Mouse (Mus musculus): Measurements from ENCODE around the gene Krtap13. TPM values are rescaled to one million over a fixed set of nuclear protein-coding genes. Genes with fewer than 3 reads are reported as not detected.
"Not testable (repeated sequence)": the region's sequence is repeated elsewhere in the genome, so short reads cannot be mapped to it uniquely, and the experiment has no call there.

Gene Krtap13
- not detected in 2 replicates for polyA plus RNA-seq (2015; fragmentation: Nextera tagmentation; extraction: Ambion mirVana)

- H3K4me2 ChIP-seq (ENCODE audit: low read depth, low read length); H3K9me3 ChIP-seq (ENCODE audit: low read length); ATAC-seq; H3K9ac ChIP-seq (replicated peaks); H3K27me3 ChIP-seq (ENCODE audit: insufficient read depth, low read length); H3K4me3 ChIP-seq (ENCODE audit: low read depth, low read length); H3K27ac ChIP-seq (ENCODE audit: low read depth); DNase-seq; H3K36me3 ChIP-seq (replicated peaks; ENCODE audit: insufficient read depth, low read length); H3K4me1 ChIP-seq (ENCODE audit: insufficient read depth): not testable (repeated sequence)
- WGBS (ENCODE audit: insufficient replicate concordance) = 75% methylated on average over 3 of the region's 3 CpGs
These were observed at the start of gene Krtap13 for GRCm38 (mm10) chr16:88751535-88751934. Gene Krtap13 (minus strand): TSS chr16:88751635.

- Histone ChIP-seq H3K9me3 (ENCODE audit: low read length) (no peaks in the 10 kb centered on the region), H3K27ac (ENCODE audit: low read depth) (no peak overlapping the region), H3K4me1 (ENCODE audit: insufficient read depth) (no peaks in the 10 kb centered on the region), H3K27me3 (ENCODE audit: insufficient read depth, low read length) (no peaks in the 10 kb centered on the region), H3K9ac (replicated peaks) (no peak overlapping the region), H3K36me3 (replicated peaks; ENCODE audit: insufficient read depth, low read length) (no peaks in the 10 kb centered on the region), H3K4me3 (ENCODE audit: low read depth, low read length) (no peak overlapping the region), H3K4me2 (ENCODE audit: low read depth, low read length) (no peak overlapping the region)
- 65% methylated on average over 2 of the region's 2 CpGs for WGBS (ENCODE audit: insufficient replicate concordance)
- no peak for TF ChIP-seq CTCF (IDR thresholded peaks at IDR 0.05; ENCODE audit: low read depth)
- no peak for TF ChIP-seq EP300 (IDR thresholded peaks at IDR 0.05; ENCODE audit: low read depth)
- DNase-seq (no peak), ATAC-seq (no peak)
These were observed 35.4 kb upstream of the Krtap13 start for GRCm38 (mm10) chr16:88786786-88787185.

- WGBS (ENCODE audit: insufficient replicate concordance) = 80% methylated on average over 5 of the region's 6 CpGs
- no peak for ATAC-seq
These were observed 26.2 kb upstream of the Krtap13 start, which contains the start of gene Gm5965 for GRCm38 (mm10) chr16:88777596-88777995. Gene Gm5965 (plus strand): TSS chr16:88777896.

GRCm38 (mm10) chr16:88774106-88774505 lies 22.7 kb upstream of the Krtap13 start, which contains the start of gene 2310057N15Rik:
Gene 2310057N15Rik (minus strand): TSS chr16:88774206.
- TF ChIP-seq CTCF (IDR thresholded peaks at IDR 0.05; ENCODE audit: low read depth) (no peak), EP300 (IDR thresholded peaks at IDR 0.05; ENCODE audit: low read depth) (no peak)
- H3K9me3 ChIP-seq (ENCODE audit: low read length) = no peaks in the 10 kb centered on the region

More at GRCm38 (mm10) chr16:88777596-88777995, 26.2 kb upstream of the Krtap13 start, which contains the start of gene Gm5965:
- DNase-seq = no peak
- Histone ChIP-seq H3K27me3 (ENCODE audit: insufficient read depth, low read length) (no peaks in the 10 kb centered on the region), H3K4me3 (ENCODE audit: low read depth, low read length) (no peak within 1 kb of the TSS), H3K36me3 (replicated peaks; ENCODE audit: insufficient read depth, low read length) (no peaks in the 10 kb centered on the region), H3K4me2 (ENCODE audit: low read depth, low read length) (no peak within 1 kb of the TSS), H3K4me1 (ENCODE audit: insufficient read depth) (no peaks in the 10 kb centered on the region), H3K9ac (replicated peaks) (no peak within 1 kb of the TSS), H3K9me3 (ENCODE audit: low read length) (no peaks in the 10 kb centered on the region), H3K27ac (ENCODE audit: low read depth) (no peak within 1 kb of the TSS)
- TF ChIP-seq CTCF (IDR thresholded peaks at IDR 0.05; ENCODE audit: low read depth) (no peak), EP300 (IDR thresholded peaks at IDR 0.05; ENCODE audit: low read depth) (no peak)

GRCm38 (mm10) chr16:88758547-88758946 lies 7.1 kb upstream of the Krtap13 start, which contains the start of gene 2310034C09Rik:
Gene 2310034C09Rik (plus strand): TSS chr16:88758847.
- not testable (repeated sequence) for H3K4me2 ChIP-seq (ENCODE audit: low read depth, low read length); H3K27ac ChIP-seq (ENCODE audit: low read depth); H3K36me3 ChIP-seq (replicated peaks; ENCODE audit: insufficient read depth, low read length); H3K4me1 ChIP-seq (ENCODE audit: insufficient read depth); H3K9me3 ChIP-seq (ENCODE audit: low read length); ATAC-seq; H3K4me3 ChIP-seq (ENCODE audit: low read depth, low read length); H3K27me3 ChIP-seq (ENCODE audit: insufficient read depth, low read length); H3K9ac ChIP-seq (replicated peaks); DNase-seq
- 75% methylated on average over 3 of the region's 3 CpGs for WGBS (ENCODE audit: insufficient replicate concordance)

More at GRCm38 (mm10) chr16:88774106-88774505, 22.7 kb upstream of the Krtap13 start, which contains the start of gene 2310057N15Rik:
- WGBS (ENCODE audit: insufficient replicate concordance) = 74% methylated on average over 2 of the region's 2 CpGs
- no peak within 1 kb of the TSS for H3K9ac ChIP-seq (replicated peaks)
- no peaks in the 10 kb centered on the region for H3K36me3 ChIP-seq (replicated peaks; ENCODE audit: insufficient read depth, low read length)
- DNase-seq = no peak
- H3K27me3 ChIP-seq (ENCODE audit: insufficient read depth, low read length) = no peaks in the 10 kb centered on the region
- H3K27ac ChIP-seq (ENCODE audit: low read depth) = no peak within 1 kb of the TSS
- no peak within 1 kb of the TSS for H3K4me3 ChIP-seq (ENCODE audit: low read depth, low read length)
- no peaks in the 10 kb centered on the region for H3K4me1 ChIP-seq (ENCODE audit: insufficient read depth)
- ATAC-seq = no peak
- H3K4me2 ChIP-seq (ENCODE audit: low read depth, low read length) = no peak within 1 kb of the TSS

- H3K27ac ChIP-seq (ENCODE audit: low read depth) = no peak overlapping the region
- TF ChIP-seq EP300 (IDR thresholded peaks at IDR 0.05; ENCODE audit: low read depth) = no peak
- no peak for TF ChIP-seq CTCF (IDR thresholded peaks at IDR 0.05; ENCODE audit: low read depth)
- no peaks in the 10 kb centered on the region for H3K9me3 ChIP-seq (ENCODE audit: low read length)
- WGBS (ENCODE audit: insufficient replicate concordance) = 68% methylated on average over 4 of the region's 4 CpGs
- no peak overlapping the region for H3K4me2 ChIP-seq (ENCODE audit: low read depth, low read length)
- DNase-seq (no peak), ATAC-seq (no peak)
- H3K9ac ChIP-seq (replicated peaks) = no peak overlapping the region
- no peaks in the 10 kb centered on the region for H3K27me3 ChIP-seq (ENCODE audit: insufficient read depth, low read length)
- H3K4me3 ChIP-seq (ENCODE audit: low read depth, low read length) = no peak overlapping the region
- H3K4me1 ChIP-seq (ENCODE audit: insufficient read depth) = no peaks in the 10 kb centered on the region
- H3K36me3 ChIP-seq (replicated peaks; ENCODE audit: insufficient read depth, low read length) = no peaks in the 10 kb centered on the region
These were observed 3.5 kb downstream of the Krtap13 start for GRCm38 (mm10) chr16:88747943-88748342.
